Mouse (Mus musculus) neural tube, embryonic 11.5 days (tissue): ENCODE measurements around the gene Gpr108. TPM values are rescaled to one million over a fixed set of nuclear protein-coding genes. Genes with fewer than 3 reads are reported as not detected.
A peak's percentile ranks its signal among the peaks of the same experiment; 100 is the strongest.

Source experiments
- ATAC-seq: fragments of 200-750 bp; cut with Nextera tagmentation; 2 replicates; pipeline ENCODE4 v1.8.0; 2017; ENCODE audit warnings: moderate number of reproducible peaks, mild to moderate bottlenecking, moderate TSS enrichment, moderate library complexity; ENCODE audit not compliant: insufficient read depth, low FRiP score, low TSS enrichment
- DNase-seq: peaks from one replicate; pipeline ENCODE4 v3.0.0-alpha.2; 2015; ENCODE audit warnings: low spot score
- H3K27ac ChIP-seq: fragments of 300-500 bp; sonication (generic); 2 replicates; pipeline ENCODE4 v1.5.1; 2014; ENCODE audit warnings: low read depth, mild to moderate bottlenecking, low read length
- H3K27me3 ChIP-seq: fragments of 300-500 bp; sonication (generic); 2 replicates; pipeline ENCODE4 v1.6.1; 2014; ENCODE audit warnings: mild to moderate bottlenecking, low read length, mixed read lengths; ENCODE audit not compliant: control insufficient read depth, insufficient read depth
- H3K36me3 ChIP-seq: fragments of 300-500 bp; sonication (generic); 2 replicates; pipeline ENCODE4 v1.6.1; 2014; ENCODE audit warnings: mild to moderate bottlenecking, low read length, moderate library complexity, mixed read lengths; ENCODE audit not compliant: control insufficient read depth, insufficient read depth
- H3K4me1 ChIP-seq: fragments of 300-500 bp; sonication (generic); 2 replicates; pipeline ENCODE4 v1.6.1; 2014; ENCODE audit warnings: low read length, mixed read lengths; ENCODE audit not compliant: control insufficient read depth, insufficient read depth
- H3K4me2 ChIP-seq: fragments of 300-500 bp; sonication (generic); 2 replicates; pipeline ENCODE4 v1.6.1; 2014; ENCODE audit warnings: low read depth, mild to moderate bottlenecking, moderate library complexity
- H3K4me3 ChIP-seq: fragments of 300-500 bp; sonication (generic); 2 replicates; pipeline ENCODE4 v1.5.1; 2014; ENCODE audit warnings: low read depth, low read length
- H3K9ac ChIP-seq: fragments of 300-500 bp; sonication (generic); 2 replicates; pipeline ENCODE4 v1.6.1; 2014; ENCODE audit warnings: mild to moderate bottlenecking, low read length
- H3K9me3 ChIP-seq: fragments of 300-500 bp; sonication (generic); 2 replicates; pipeline ENCODE4 v1.6.1; 2016; ENCODE audit warnings: low read length; ENCODE audit not compliant: control insufficient read depth
- WGBS: fragments of 180-500 bp; shearing (Covaris S2); extraction: QIAGEN DNeasy Blood & Tissue Kit; methylation state at CpG from one replicate; pipeline ENCODE4 v1.1.7; 2014; 5-methylcytosine and 5-hydroxymethylcytosine counted together
- polyA plus RNA-seq: library from polyadenylated mRNA; unstranded; fragments of >200 nt; fragmentation: Nextera tagmentation; extraction: Ambion mirVana; gene quantifications from 2 replicates; pipeline ENCODE4 v1.2.1, GENCODE M21; 2014

Gene Gpr108
- 24.2 and 29.1 TPM in 2 replicates for polyA plus RNA-seq

GRCm38 (mm10) chr17:57248201-57248699, at the start of gene Gpr108:
Gene Gpr108, minus strand, starts transcription at chr17:57248446.
- Histone ChIP-seq H3K9me3 (no peaks in the 10 kb centered on the region), H3K4me3 (peak within 1 kb of the TSS; percentile 68), H3K4me1 (peaks cover 7% of the 10 kb centered on the region), H3K27ac (peak within 1 kb of the TSS; percentile 93), H3K36me3 (no peaks in the 10 kb centered on the region), H3K9ac (peak within 1 kb of the TSS; percentile 78), H3K4me2 (peak within 1 kb of the TSS; percentile 77), H3K27me3 (no peaks in the 10 kb centered on the region)
- peak; percentile 86 for DNase-seq
- ATAC-seq: peak; percentile 57
- WGBS: 0% methylated on average over 12 of the region's 12 CpGs

GRCm38 (mm10) chr17:57297040-57297439, 48.8 kb upstream of the Gpr108 start:
- Histone ChIP-seq H3K27me3 (no peaks in the 10 kb centered on the region), H3K36me3 (no peaks in the 10 kb centered on the region), H3K4me1 (no peaks in the 10 kb centered on the region), H3K9me3 (no peaks in the 10 kb centered on the region), H3K9ac (no peak overlapping the region), H3K4me3 (no peak overlapping the region), H3K27ac (no peak overlapping the region), H3K4me2 (no peak overlapping the region)
- DNase-seq (no peak), ATAC-seq (no peak)
- 89% methylated on average over 12 of the region's 12 CpGs for WGBS

GRCm38 (mm10) chr17:57295935-57296334, 47.7 kb upstream of the Gpr108 start:
- Histone ChIP-seq H3K9ac (no peak overlapping the region), H3K27ac (no peak overlapping the region), H3K4me3 (no peak overlapping the region), H3K4me2 (no peak overlapping the region), H3K9me3 (no peaks in the 10 kb centered on the region), H3K4me1 (no peaks in the 10 kb centered on the region), H3K36me3 (no peaks in the 10 kb centered on the region), H3K27me3 (no peaks in the 10 kb centered on the region)
- ATAC-seq (no peak), DNase-seq (no peak)
- WGBS: 96% methylated on average over 9 of the region's 9 CpGs

GRCm38 (mm10) chr17:57292968-57293367, 44.7 kb upstream of the Gpr108 start:
- no peak for DNase-seq
- Histone ChIP-seq H3K4me3 (no peak overlapping the region), H3K27ac (no peak overlapping the region), H3K36me3 (no peaks in the 10 kb centered on the region), H3K4me1 (no peaks in the 10 kb centered on the region), H3K9ac (no peak overlapping the region), H3K27me3 (no peaks in the 10 kb centered on the region), H3K4me2 (no peak overlapping the region), H3K9me3 (no peaks in the 10 kb centered on the region)
- no peak for ATAC-seq
- 92% methylated on average over 9 of the region's 9 CpGs for WGBS

- no peak overlapping the region for H3K27ac ChIP-seq
- no peaks in the 10 kb centered on the region for H3K36me3 ChIP-seq
- H3K27me3 ChIP-seq: no peaks in the 10 kb centered on the region
- DNase-seq (no peak), ATAC-seq (no peak)
- H3K4me3 ChIP-seq: no peak overlapping the region
- no peaks in the 10 kb centered on the region for H3K4me1 ChIP-seq
- no peaks in the 10 kb centered on the region for H3K9me3 ChIP-seq
- no peak overlapping the region for H3K4me2 ChIP-seq
- WGBS: 90% methylated on average over 2 of the region's 2 CpGs
- H3K9ac ChIP-seq: no peak overlapping the region
Measured at GRCm38 (mm10) chr17:57292302-57292701, 44.1 kb upstream of the Gpr108 start.

GRCm38 (mm10) chr17:57290671-57291055, 42.4 kb upstream of the Gpr108 start:
- Histone ChIP-seq H3K9me3 (no peaks in the 10 kb centered on the region), H3K4me3 (no peak overlapping the region), H3K9ac (no peak overlapping the region), H3K4me1 (no peaks in the 10 kb centered on the region), H3K4me2 (no peak overlapping the region), H3K27me3 (no peaks in the 10 kb centered on the region), H3K27ac (no peak overlapping the region), H3K36me3 (no peaks in the 10 kb centered on the region)
- WGBS: 90% methylated on average over 7 of the region's 7 CpGs
- no peak for DNase-seq
- ATAC-seq: no peak

- H3K27ac ChIP-seq: no peak overlapping the region
- H3K36me3 ChIP-seq: no peaks in the 10 kb centered on the region
- 93% methylated on average over 9 of the region's 9 CpGs for WGBS
- no peaks in the 10 kb centered on the region for H3K4me1 ChIP-seq
- no peaks in the 10 kb centered on the region for H3K9me3 ChIP-seq
- no peak overlapping the region for H3K4me2 ChIP-seq
- DNase-seq (no peak), ATAC-seq (no peak)
- no peaks in the 10 kb centered on the region for H3K27me3 ChIP-seq
- H3K4me3 ChIP-seq: no peak overlapping the region
- no peak overlapping the region for H3K9ac ChIP-seq
Measured at GRCm38 (mm10) chr17:57290001-57290670, 41.9 kb upstream of the Gpr108 start.

- Histone ChIP-seq H3K27ac (no peak overlapping the region), H3K36me3 (no peaks in the 10 kb centered on the region), H3K27me3 (no peaks in the 10 kb centered on the region), H3K4me1 (no peaks in the 10 kb centered on the region), H3K4me2 (no peak overlapping the region), H3K9ac (no peak overlapping the region), H3K9me3 (no peaks in the 10 kb centered on the region), H3K4me3 (no peak overlapping the region)
- 83% methylated on average over 5 of the region's 5 CpGs for WGBS
- ATAC-seq (no peak), DNase-seq (no peak)
Measured at GRCm38 (mm10) chr17:57289252-57289651, 41.0 kb upstream of the Gpr108 start.

- Histone ChIP-seq H3K36me3 (no peaks in the 10 kb centered on the region), H3K4me3 (no peak overlapping the region), H3K4me1 (no peaks in the 10 kb centered on the region), H3K9ac (no peak overlapping the region), H3K27ac (no peak overlapping the region), H3K9me3 (no peaks in the 10 kb centered on the region), H3K27me3 (no peaks in the 10 kb centered on the region), H3K4me2 (no peak overlapping the region)
- ATAC-seq: no peak
- WGBS: 76% methylated on average over 8 of the region's 8 CpGs
- no peak for DNase-seq
Measured at GRCm38 (mm10) chr17:57286718-57287355, 38.6 kb upstream of the Gpr108 start.
